Mouse (Mus musculus): ENCODE measurements around the gene Malsu1. TPM values are rescaled to one million over a fixed set of nuclear protein-coding genes. Genes with fewer than 3 reads are reported as not detected.

Gene Malsu1
- 54.5 and 55.5 TPM in 2 replicates for polyA plus RNA-seq (2015; fragmentation: Nextera tagmentation; extraction: Ambion mirVana)

DNA sequence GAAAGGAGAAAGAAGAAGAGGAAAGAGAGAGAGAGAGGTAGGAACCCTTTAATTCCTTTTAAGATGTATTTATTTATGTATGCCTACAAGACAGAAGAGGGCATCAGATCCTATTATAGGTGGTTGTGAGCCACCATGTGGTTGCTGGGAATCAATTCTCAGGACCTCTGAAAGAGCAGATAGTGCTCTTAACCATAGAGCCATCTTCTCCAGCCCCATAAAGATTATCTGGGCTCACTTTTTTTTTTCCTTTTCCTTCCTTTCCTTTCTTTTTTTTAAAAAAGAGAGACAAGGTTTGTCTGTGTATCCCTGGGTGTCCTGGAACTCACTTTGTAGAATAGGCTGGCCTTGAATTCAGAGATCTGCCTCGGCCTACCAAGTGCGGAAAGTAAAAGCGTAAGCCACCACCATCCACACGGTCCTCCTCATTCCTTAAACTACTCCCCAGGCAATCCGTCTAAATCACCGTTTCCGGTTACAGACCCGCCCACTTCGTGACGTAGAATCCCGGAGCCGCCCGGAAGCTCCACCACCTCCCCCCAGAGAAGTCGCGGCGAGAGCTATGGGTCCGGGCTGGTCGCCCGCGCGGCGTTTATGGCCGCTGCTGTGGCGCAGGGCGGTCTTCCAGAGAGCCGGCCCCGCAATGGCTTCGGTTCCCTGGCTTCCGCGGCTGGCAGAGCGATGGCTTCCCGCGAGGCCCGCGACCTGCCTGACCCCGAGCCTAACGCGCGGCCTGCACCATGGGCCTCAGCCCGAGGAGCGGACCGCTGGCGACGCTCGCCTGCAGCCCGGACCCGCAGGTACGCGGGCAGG lies at the start of gene Malsu1:
TSS of gene Malsu1 (plus strand) at position 492 of the 813 bp plus-strand sequence.
- Histone ChIP-seq H3K9me3 (ENCODE audit: low read length) (no peaks in the 10 kb centered on the region), H3K4me2 (ENCODE audit: low read depth, low read length) (peak within 1 kb of the TSS; percentile 77), H3K4me1 (ENCODE audit: insufficient read depth) (peaks cover 8% of the 10 kb centered on the region), H3K27me3 (ENCODE audit: insufficient read depth, low read length) (no peaks in the 10 kb centered on the region), H3K9ac (replicated peaks) (peak within 1 kb of the TSS; percentile 89), H3K36me3 (replicated peaks; ENCODE audit: insufficient read depth, low read length) (no peaks in the 10 kb centered on the region), H3K27ac (ENCODE audit: low read depth) (peak within 1 kb of the TSS; percentile 87), H3K4me3 (ENCODE audit: low read depth, low read length) (peak within 1 kb of the TSS; percentile 82)
- DNase-seq (peak; percentile 95), ATAC-seq (peak; percentile 96)
- under 1% methylated on average over 49 of the region's 49 CpGs for WGBS (ENCODE audit: insufficient replicate concordance)
- TF ChIP-seq CTCF (IDR thresholded peaks at IDR 0.05; ENCODE audit: low read depth), result no peak
- peak; percentile 42; the same call in 1 of the 2 replicates for TF ChIP-seq EP300 (IDR thresholded peaks at IDR 0.05; ENCODE audit: low read depth)

DNA sequence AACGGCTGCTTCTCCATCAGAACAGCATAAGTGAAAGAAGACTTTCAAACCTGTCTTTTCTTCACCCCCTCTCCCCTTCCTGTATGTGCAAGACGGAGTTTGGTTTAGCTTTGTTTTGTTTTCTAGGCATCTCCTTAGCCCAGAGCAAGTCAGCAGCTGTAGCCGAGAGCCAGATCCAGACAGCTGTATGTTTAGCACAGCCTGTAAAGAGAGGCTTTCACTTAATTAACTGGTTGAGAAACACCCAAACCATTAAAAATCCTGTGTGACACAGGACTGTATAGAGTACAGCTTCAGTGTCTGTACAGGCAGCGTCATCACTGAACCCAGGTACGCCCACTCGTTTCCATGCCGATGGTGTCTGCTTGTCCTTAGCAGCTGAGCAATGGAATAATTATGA lies 48.3 kb upstream of the Malsu1 start:
- no peak overlapping the region for H3K9ac ChIP-seq (replicated peaks)
- H3K27me3 ChIP-seq (ENCODE audit: insufficient read depth, low read length), result no peaks in the 10 kb centered on the region
- H3K4me2 ChIP-seq (ENCODE audit: low read depth, low read length), result no peak overlapping the region
- H3K36me3 ChIP-seq (replicated peaks; ENCODE audit: insufficient read depth, low read length), result no peaks in the 10 kb centered on the region
- no peaks in the 10 kb centered on the region for H3K4me1 ChIP-seq (ENCODE audit: insufficient read depth)
- no peak overlapping the region for H3K27ac ChIP-seq (ENCODE audit: low read depth)
- TF ChIP-seq EP300 (IDR thresholded peaks at IDR 0.05; ENCODE audit: low read depth) (no peak), CTCF (IDR thresholded peaks at IDR 0.05; ENCODE audit: low read depth) (no peak)
- ATAC-seq (no peak), DNase-seq (no peak)
- no peak overlapping the region for H3K4me3 ChIP-seq (ENCODE audit: low read depth, low read length)
- WGBS (ENCODE audit: insufficient replicate concordance), result 78% methylated on average over 7 of the region's 7 CpGs
- no peaks in the 10 kb centered on the region for H3K9me3 ChIP-seq (ENCODE audit: low read length)

DNA sequence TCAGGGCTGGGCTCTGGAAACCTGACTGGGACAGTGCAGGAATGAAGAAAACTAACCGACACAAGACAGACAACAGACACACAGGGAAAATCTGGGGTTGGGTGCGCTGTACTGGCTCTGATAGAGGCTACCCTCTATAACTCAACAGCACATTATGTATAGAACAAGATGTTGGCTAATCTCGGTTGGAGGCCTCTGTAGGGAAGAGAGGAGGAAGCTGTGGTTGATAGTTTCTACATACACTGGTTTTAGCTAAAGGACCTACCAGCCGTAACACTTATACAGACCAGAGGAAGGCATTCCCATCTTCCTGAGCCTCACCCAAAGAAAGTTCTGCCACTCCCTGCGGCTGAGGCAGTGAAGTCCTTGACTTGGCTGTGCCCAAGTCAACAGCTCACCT lies 47.1 kb upstream of the Malsu1 start:
- 37% methylated on average over 5 of the region's 5 CpGs for WGBS (ENCODE audit: insufficient replicate concordance)
- Histone ChIP-seq H3K27me3 (ENCODE audit: insufficient read depth, low read length) (no peaks in the 10 kb centered on the region), H3K36me3 (replicated peaks; ENCODE audit: insufficient read depth, low read length) (no peaks in the 10 kb centered on the region), H3K4me1 (ENCODE audit: insufficient read depth) (no peaks in the 10 kb centered on the region), H3K4me3 (ENCODE audit: low read depth, low read length) (no peak overlapping the region), H3K9me3 (ENCODE audit: low read length) (no peaks in the 10 kb centered on the region), H3K9ac (replicated peaks) (no peak overlapping the region), H3K27ac (ENCODE audit: low read depth) (peak overlapping the region; percentile 55; the same call in 1 of the 2 replicates), H3K4me2 (ENCODE audit: low read depth, low read length) (no peak overlapping the region)
- TF ChIP-seq CTCF (IDR thresholded peaks at IDR 0.05; ENCODE audit: low read depth), result no peak
- TF ChIP-seq EP300 (IDR thresholded peaks at IDR 0.05; ENCODE audit: low read depth), result no peak
- peak; percentile 40; the same call in 1 of the 2 replicates for ATAC-seq
- no peak for DNase-seq

DNA sequence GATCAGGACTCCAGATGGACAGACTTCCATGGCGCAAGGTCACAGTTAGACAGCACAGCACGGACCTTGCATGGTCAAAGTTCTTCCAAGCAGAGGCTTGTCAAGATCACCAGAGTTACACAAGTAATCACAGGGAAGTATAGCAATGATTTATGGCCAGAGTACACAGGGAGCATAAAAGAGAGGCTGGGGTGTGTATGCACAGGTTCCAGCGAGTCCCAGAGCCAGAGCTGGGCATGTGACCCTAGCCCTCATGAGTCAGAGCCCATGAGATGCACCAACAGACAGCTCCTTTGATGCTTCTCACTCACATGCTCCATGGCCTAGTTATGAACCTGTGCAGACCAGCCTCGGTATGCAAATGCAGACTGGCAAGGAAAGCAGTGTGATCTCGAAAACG lies 45.6 kb upstream of the Malsu1 start:
- Histone ChIP-seq H3K9ac (replicated peaks) (no peak overlapping the region), H3K4me2 (ENCODE audit: low read depth, low read length) (no peak overlapping the region), H3K27ac (ENCODE audit: low read depth) (no peak overlapping the region), H3K4me3 (ENCODE audit: low read depth, low read length) (no peak overlapping the region), H3K9me3 (ENCODE audit: low read length) (no peaks in the 10 kb centered on the region), H3K36me3 (replicated peaks; ENCODE audit: insufficient read depth, low read length) (no peaks in the 10 kb centered on the region), H3K4me1 (ENCODE audit: insufficient read depth) (no peaks in the 10 kb centered on the region), H3K27me3 (ENCODE audit: insufficient read depth, low read length) (no peaks in the 10 kb centered on the region)
- TF ChIP-seq CTCF (IDR thresholded peaks at IDR 0.05; ENCODE audit: low read depth) (no peak), EP300 (IDR thresholded peaks at IDR 0.05; ENCODE audit: low read depth) (no peak)
- WGBS (ENCODE audit: insufficient replicate concordance), result 74% methylated on average over 6 of the region's 6 CpGs
- DNase-seq (no peak), ATAC-seq (peak; percentile 55)

DNA sequence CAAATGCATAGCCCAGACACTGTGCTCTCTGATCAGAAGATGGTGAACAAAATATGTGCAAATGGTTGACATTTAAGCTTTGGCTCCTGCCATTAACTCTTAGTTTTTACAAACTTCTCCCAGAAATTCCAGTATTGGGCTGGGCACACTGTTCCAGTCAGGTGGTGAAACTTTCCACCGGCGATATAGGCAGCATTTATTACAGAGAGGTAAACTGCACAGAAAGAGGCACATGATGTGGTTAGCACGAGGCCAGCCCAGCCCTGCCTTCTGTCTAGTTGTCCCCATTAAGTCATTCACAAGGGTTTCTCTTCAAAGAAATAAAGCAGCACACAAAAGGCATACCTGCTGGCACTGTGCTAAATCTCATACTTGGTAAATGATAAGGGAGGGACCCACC lies 44.9 kb upstream of the Malsu1 start:
- no peak overlapping the region for H3K4me2 ChIP-seq (ENCODE audit: low read depth, low read length)
- H3K9me3 ChIP-seq (ENCODE audit: low read length), result no peaks in the 10 kb centered on the region
- H3K9ac ChIP-seq (replicated peaks), result no peak overlapping the region
- TF ChIP-seq EP300 (IDR thresholded peaks at IDR 0.05; ENCODE audit: low read depth) (no peak), CTCF (IDR thresholded peaks at IDR 0.05; ENCODE audit: low read depth) (no peak)
- no peak overlapping the region for H3K27ac ChIP-seq (ENCODE audit: low read depth)
- DNase-seq (no peak), ATAC-seq (no peak)
- H3K4me1 ChIP-seq (ENCODE audit: insufficient read depth), result no peaks in the 10 kb centered on the region
- no peak overlapping the region for H3K4me3 ChIP-seq (ENCODE audit: low read depth, low read length)
- 72% methylated on average over 3 of the region's 3 CpGs for WGBS (ENCODE audit: insufficient replicate concordance)
- no peaks in the 10 kb centered on the region for H3K36me3 ChIP-seq (replicated peaks; ENCODE audit: insufficient read depth, low read length)
- H3K27me3 ChIP-seq (ENCODE audit: insufficient read depth, low read length), result no peaks in the 10 kb centered on the region

DNA sequence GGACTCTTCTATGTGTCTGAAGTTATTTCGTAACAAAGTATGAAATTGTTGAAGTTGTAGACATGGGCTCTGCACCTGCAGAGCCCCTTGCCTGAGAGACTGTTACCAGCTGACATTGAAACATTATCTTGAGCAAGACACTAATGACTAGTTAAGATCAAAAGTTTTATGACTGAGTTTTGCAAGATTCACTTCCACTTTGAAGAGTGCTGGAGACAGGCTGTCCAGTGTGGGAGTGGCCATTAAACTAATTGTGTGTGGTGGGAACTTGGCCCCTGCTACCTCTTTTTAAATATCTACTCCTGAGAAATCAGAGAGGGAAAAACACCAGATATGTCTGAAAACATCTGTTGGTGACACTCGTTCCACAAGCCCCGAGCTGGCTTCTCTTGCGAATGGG lies 42.4 kb upstream of the Malsu1 start:
- no peaks in the 10 kb centered on the region for H3K36me3 ChIP-seq (replicated peaks; ENCODE audit: insufficient read depth, low read length)
- no peak overlapping the region for H3K27ac ChIP-seq (ENCODE audit: low read depth)
- ATAC-seq, result no peak
- WGBS (ENCODE audit: insufficient replicate concordance), result 66% methylated on average over 4 of the region's 4 CpGs
- TF ChIP-seq EP300 (IDR thresholded peaks at IDR 0.05; ENCODE audit: low read depth), result no peak
- TF ChIP-seq CTCF (IDR thresholded peaks at IDR 0.05; ENCODE audit: low read depth), result no peak
- H3K9me3 ChIP-seq (ENCODE audit: low read length), result no peaks in the 10 kb centered on the region
- H3K27me3 ChIP-seq (ENCODE audit: insufficient read depth, low read length), result no peaks in the 10 kb centered on the region
- no peaks in the 10 kb centered on the region; the same call in 1 of the 2 replicates for H3K4me1 ChIP-seq (ENCODE audit: insufficient read depth)
- no peak overlapping the region for H3K4me3 ChIP-seq (ENCODE audit: low read depth, low read length)
- DNase-seq, result no peak
- H3K9ac ChIP-seq (replicated peaks), result no peak overlapping the region
- no peak overlapping the region for H3K4me2 ChIP-seq (ENCODE audit: low read depth, low read length)
